Mouse (Mus musculus) myocyte (in vitro differentiated cells): ENCODE measurements around the gene Klk13. TPM values are rescaled to one million over a fixed set of nuclear protein-coding genes. Genes with fewer than 3 reads are reported as not detected.

Experiments
- H3K27me3 ChIP-seq: one replicate; pipeline ENCODE4 v1.6.1; 2011; ENCODE audit not compliant: control insufficient read depth, insufficient read depth, insufficient read length
- H3K36me3 ChIP-seq: one replicate; pipeline ENCODE4 v1.6.1; 2011; ENCODE audit not compliant: control insufficient read depth, insufficient read depth
- H3K4me2 ChIP-seq: one replicate; pipeline ENCODE4 v1.6.1; 2011; ENCODE audit warnings: low read depth, control low read depth
- H3K4me3 ChIP-seq: one replicate; pipeline ENCODE4 v1.5.1; 2011; ENCODE audit warnings: mild to moderate bottlenecking, control low read depth, moderate library complexity
- H3K79me2 ChIP-seq: one replicate; pipeline ENCODE4 v1.6.1; 2011; ENCODE audit not compliant: control insufficient read depth, insufficient read depth
- H3ac ChIP-seq: one replicate; pipeline ENCODE4 v1.6.1; 2011; ENCODE audit not compliant: control insufficient read depth, insufficient read length
- CEBPB ChIP-seq: IDR thresholded peaks from 2 replicates; pipeline ENCODE4 v1.6.1; 2011; ENCODE audit warnings: mild to moderate bottlenecking, moderate library complexity; ENCODE audit not compliant: poor library complexity, insufficient read depth, severe bottlenecking
- E2F4 ChIP-seq: IDR thresholded peaks from one replicate; pipeline ENCODE4 v1.6.1; 2011; ENCODE audit warnings: mild to moderate bottlenecking, control low read depth, moderate library complexity; ENCODE audit not compliant: insufficient read depth
- MAX ChIP-seq: IDR thresholded peaks from one replicate; pipeline ENCODE4 v1.6.1; 2011; ENCODE audit warnings: low read depth, mild to moderate bottlenecking, control low read depth
- MYOD1 ChIP-seq, 3 experiments: IDR thresholded peaks; one replicate each; pipeline ENCODE4 v1.6.1; 2011; ENCODE audit warnings: control low read depth in 2 of 3, low read depth in 2 of 3, mild to moderate bottlenecking in 2 of 3, moderate library complexity in 1 of 3; ENCODE audit not compliant: insufficient read length in 2 of 3, control insufficient read depth in 1 of 3
- MYOG ChIP-seq, 3 experiments: IDR thresholded peaks; one replicate each; pipeline ENCODE4 v1.6.1; 2011; ENCODE audit warnings: control low read depth in 2 of 3, low read depth in 2 of 3, mild to moderate bottlenecking in 2 of 3; ENCODE audit not compliant: insufficient read length in 2 of 3, control insufficient read depth in 1 of 3, insufficient read depth in 1 of 3
- POLR2A ChIP-seq: IDR thresholded peaks from one replicate; pipeline ENCODE4 v1.6.1; 2011; ENCODE audit warnings: low read depth, mild to moderate bottlenecking, control low read depth, moderate library complexity; ENCODE audit not compliant: insufficient read length
- POLR2AphosphoS2 ChIP-seq: IDR thresholded peaks from one replicate; pipeline ENCODE4 v1.6.1; 2011; ENCODE audit warnings: low read depth, control low read depth; ENCODE audit not compliant: insufficient read length
- REST ChIP-seq: IDR thresholded peaks from one replicate; pipeline ENCODE4 v1.6.1; 2011; ENCODE audit warnings: mild to moderate bottlenecking, control low read depth, moderate library complexity; ENCODE audit not compliant: insufficient read depth, insufficient read length
- SRF ChIP-seq: IDR thresholded peaks from one replicate; pipeline ENCODE4 v1.6.1; 2011; ENCODE audit warnings: low read depth; ENCODE audit not compliant: control insufficient read depth, insufficient read length
- TCF12 ChIP-seq: IDR thresholded peaks from one replicate; pipeline ENCODE4 v1.6.1; 2011; ENCODE audit warnings: mild to moderate bottlenecking, control low read depth; ENCODE audit not compliant: poor library complexity, insufficient read depth, severe bottlenecking
- TCF3 ChIP-seq: IDR thresholded peaks from one replicate; pipeline ENCODE4 v1.6.1; 2011; ENCODE audit warnings: low read depth, control low read depth; ENCODE audit not compliant: insufficient read length
- USF1 ChIP-seq: IDR thresholded peaks from one replicate; pipeline ENCODE4 v1.6.1; 2011; ENCODE audit warnings: low read depth, mild to moderate bottlenecking, control low read depth, moderate library complexity
- polyA plus RNA-seq: library from polyadenylated mRNA; unstranded; fragments of >200 nt; fragmentation: generic; extraction: Trizol; gene quantifications from one replicate; pipeline ENCODE4 v1.2.1, GENCODE M21; 2012; ENCODE audit warnings: missing spikeins

Gene Klk13
- polyA plus RNA-seq, 1 experiment = not detected

DNA sequence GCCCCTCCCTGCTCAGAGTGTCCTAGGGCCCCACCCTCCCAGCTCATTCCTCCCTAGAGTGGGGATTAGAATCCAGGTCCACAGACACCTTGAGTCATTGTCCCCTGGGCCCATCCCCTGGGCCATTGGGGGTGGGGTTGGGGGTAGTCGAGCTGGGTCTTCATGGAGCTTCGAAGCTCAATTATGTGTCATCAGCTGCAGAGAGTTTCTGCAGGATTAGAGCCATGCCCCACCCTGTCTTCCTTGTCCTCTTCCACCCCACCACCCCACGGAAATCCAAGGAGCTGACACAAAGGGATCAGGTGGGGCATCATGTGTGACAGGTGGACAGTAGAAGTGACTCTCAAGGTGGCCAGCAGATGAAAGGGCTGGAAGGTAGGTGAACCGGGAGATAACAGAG, 56.2 kb downstream of the Klk13 start, which contains the start of gene Klk12:
Gene Klk12, plus strand, starts transcription at position 301 of the 400 bp plus-strand sequence.
- Histone ChIP-seq H3K4me2 (no peak within 1 kb of the TSS), H3ac (no peak within 1 kb of the TSS), H3K27me3 (no peaks in the 10 kb centered on the region), H3K36me3 (no peaks in the 10 kb centered on the region), H3K79me2 (no peaks in the 10 kb centered on the region), H3K4me3 (no peak within 1 kb of the TSS)
- TF ChIP-seq POLR2A = no peak
- TF ChIP-seq REST = no peak
- TF ChIP-seq MAX = no peak
- no peak for TF ChIP-seq USF1
- no peak for TF ChIP-seq E2F4
- no peak for TF ChIP-seq TCF12
- no peak for TF ChIP-seq TCF3
- TF ChIP-seq MYOD1 (IDR thresholded peaks at IDR 0.05; ENCODE audit: control insufficient read depth in 1 of 3, insufficient read length in 2 of 3, low read depth in 2 of 3) = no peak
- no peak for TF ChIP-seq SRF

DNA sequence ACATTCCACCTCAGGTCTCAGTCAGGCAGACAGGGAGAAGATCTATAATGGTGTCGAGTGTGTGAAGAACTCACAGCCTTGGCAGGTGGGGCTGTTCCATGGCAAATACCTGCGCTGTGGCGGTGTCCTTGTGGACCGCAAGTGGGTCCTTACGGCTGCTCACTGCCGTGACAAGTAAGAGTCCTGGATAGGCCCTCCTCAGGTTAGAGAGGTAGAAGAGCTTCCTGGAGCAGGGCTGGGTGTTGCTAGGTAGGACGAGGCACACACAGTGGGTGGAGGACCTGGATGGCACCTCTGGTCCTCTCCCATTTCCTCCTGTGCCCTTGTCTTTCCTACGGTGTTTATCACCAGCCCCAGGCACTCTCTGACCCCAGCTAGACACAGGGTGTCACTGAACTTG, 57.3 kb downstream of the Klk13 start:
- Histone ChIP-seq H3K4me3 (no peak overlapping the region), H3ac (no peak overlapping the region), H3K27me3 (no peaks in the 10 kb centered on the region), H3K36me3 (no peaks in the 10 kb centered on the region), H3K79me2 (no peaks in the 10 kb centered on the region), H3K4me2 (no peak overlapping the region)
- TF ChIP-seq CEBPB (no peak), MAX (no peak), E2F4 (no peak), POLR2A (no peak), TCF12 (no peak), MYOG (IDR thresholded peaks at IDR 0.05; ENCODE audit: control insufficient read depth in 1 of 3, insufficient read depth in 1 of 3, insufficient read length in 2 of 3, low read depth in 2 of 3) (no peak), USF1 (no peak), MYOD1 (IDR thresholded peaks at IDR 0.05; ENCODE audit: control insufficient read depth in 1 of 3, insufficient read length in 2 of 3, low read depth in 2 of 3) (no peak), REST (no peak), SRF (no peak), POLR2AphosphoS2 (no peak), TCF3 (no peak)

- no peak overlapping the region for H3K4me2 ChIP-seq
- no peaks in the 10 kb centered on the region for H3K27me3 ChIP-seq
- H3K4me3 ChIP-seq = no peak overlapping the region
- no peaks in the 10 kb centered on the region for H3K36me3 ChIP-seq
- H3K79me2 ChIP-seq = no peaks in the 10 kb centered on the region
- no peak overlapping the region for H3ac ChIP-seq
- no peak for TF ChIP-seq CEBPB
- TF ChIP-seq POLR2A = no peak
- TF ChIP-seq MAX = no peak
- no peak for TF ChIP-seq POLR2AphosphoS2
- TF ChIP-seq E2F4 = no peak
- TF ChIP-seq REST = no peak
- TF ChIP-seq MYOG (IDR thresholded peaks at IDR 0.05; ENCODE audit: control insufficient read depth in 1 of 3, insufficient read depth in 1 of 3, insufficient read length in 2 of 3, low read depth in 2 of 3) = no peak
- no peak for TF ChIP-seq SRF
- no peak for TF ChIP-seq TCF3
- no peak for TF ChIP-seq MYOD1 (IDR thresholded peaks at IDR 0.05; ENCODE audit: control insufficient read depth in 1 of 3, insufficient read length in 2 of 3, low read depth in 2 of 3)
- no peak for TF ChIP-seq USF1
These were observed 58.3 kb downstream of the Klk13 start for GRCm38 (mm10) chr7:43770701-43771100.

DNA sequence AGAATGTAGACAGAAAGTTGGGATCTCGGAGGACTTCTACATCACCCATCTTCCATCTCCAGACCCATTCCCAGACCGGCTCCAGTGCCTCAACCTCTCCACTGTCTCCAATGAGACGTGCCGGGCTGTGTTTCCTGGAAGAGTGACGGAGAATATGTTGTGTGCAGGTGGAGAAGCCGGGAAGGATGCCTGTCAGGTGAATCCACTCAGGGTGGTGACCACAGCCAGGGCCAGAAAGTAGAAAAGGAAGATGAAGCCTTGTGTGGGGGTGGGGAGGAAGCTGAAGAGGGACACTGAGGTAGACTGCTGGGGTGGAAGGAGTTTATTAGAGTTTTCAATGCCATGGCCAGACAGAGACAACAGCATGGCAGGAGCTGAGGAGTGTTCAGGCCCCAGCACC, 59.5 kb downstream of the Klk13 start:
- Histone ChIP-seq H3K27me3 (no peaks in the 10 kb centered on the region), H3K4me2 (no peak overlapping the region), H3K4me3 (no peak overlapping the region), H3K79me2 (no peaks in the 10 kb centered on the region), H3K36me3 (no peaks in the 10 kb centered on the region), H3ac (no peak overlapping the region)
- no peak for TF ChIP-seq REST
- no peak for TF ChIP-seq USF1
- no peak for TF ChIP-seq POLR2AphosphoS2
- no peak for TF ChIP-seq MYOD1 (IDR thresholded peaks at IDR 0.05; ENCODE audit: control insufficient read depth in 1 of 3, insufficient read length in 2 of 3, low read depth in 2 of 3)

DNA sequence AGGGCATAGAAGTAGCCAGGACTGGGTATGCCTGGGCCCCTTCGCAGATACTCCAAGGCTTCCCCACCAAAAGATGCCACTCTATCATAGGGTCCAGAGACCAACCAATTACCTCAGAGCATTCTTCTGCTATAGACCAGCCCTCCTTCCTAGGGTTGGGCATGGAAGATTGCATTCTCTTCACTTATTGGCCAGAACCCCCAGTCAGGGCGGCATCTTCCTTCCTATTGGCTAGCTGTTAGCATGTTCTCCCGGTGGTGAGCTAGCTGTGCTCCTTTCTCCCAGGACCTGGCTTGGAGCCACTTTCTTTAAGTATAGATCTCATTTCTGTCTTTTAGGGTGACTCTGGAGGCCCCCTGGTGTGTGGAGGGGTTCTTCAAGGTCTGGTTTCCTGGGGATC, 60.5 kb downstream of the Klk13 start:
- H3K4me3 ChIP-seq = no peak overlapping the region
- no peak overlapping the region for H3ac ChIP-seq
- no peaks in the 10 kb centered on the region for H3K79me2 ChIP-seq
- no peaks in the 10 kb centered on the region for H3K36me3 ChIP-seq
- no peak overlapping the region for H3K4me2 ChIP-seq
- no peaks in the 10 kb centered on the region for H3K27me3 ChIP-seq
- TF ChIP-seq USF1 (no peak), MAX (no peak), TCF12 (no peak), MYOG (IDR thresholded peaks at IDR 0.05; ENCODE audit: control insufficient read depth in 1 of 3, insufficient read depth in 1 of 3, insufficient read length in 2 of 3, low read depth in 2 of 3) (no peak), SRF (no peak), POLR2A (no peak), REST (no peak), POLR2AphosphoS2 (no peak), TCF3 (no peak), CEBPB (no peak), E2F4 (no peak), MYOD1 (IDR thresholded peaks at IDR 0.05; ENCODE audit: control insufficient read depth in 1 of 3, insufficient read length in 2 of 3, low read depth in 2 of 3) (no peak)
